Mouse (Mus musculus) 416B (cell line): ENCODE data around the gene Fmo2.

Experiments used
- DNase-seq: peaks from one replicate; pipeline ENCODE4 v3.0.0; 2011; ENCODE audit warnings: low read depth

Fmo2 gene

GRCm38 (mm10) chr1:162891980-162892451 lies 6.5 kb downstream of the Fmo2 start:
- DNase-seq: peak; percentile 25

GRCm38 (mm10) chr1:162888646-162889045 lies 9.9 kb downstream of the Fmo2 start:
- no peak for DNase-seq

GRCm38 (mm10) chr1:162887644-162888043 lies 10.9 kb downstream of the Fmo2 start:
- no peak for DNase-seq

DNA sequence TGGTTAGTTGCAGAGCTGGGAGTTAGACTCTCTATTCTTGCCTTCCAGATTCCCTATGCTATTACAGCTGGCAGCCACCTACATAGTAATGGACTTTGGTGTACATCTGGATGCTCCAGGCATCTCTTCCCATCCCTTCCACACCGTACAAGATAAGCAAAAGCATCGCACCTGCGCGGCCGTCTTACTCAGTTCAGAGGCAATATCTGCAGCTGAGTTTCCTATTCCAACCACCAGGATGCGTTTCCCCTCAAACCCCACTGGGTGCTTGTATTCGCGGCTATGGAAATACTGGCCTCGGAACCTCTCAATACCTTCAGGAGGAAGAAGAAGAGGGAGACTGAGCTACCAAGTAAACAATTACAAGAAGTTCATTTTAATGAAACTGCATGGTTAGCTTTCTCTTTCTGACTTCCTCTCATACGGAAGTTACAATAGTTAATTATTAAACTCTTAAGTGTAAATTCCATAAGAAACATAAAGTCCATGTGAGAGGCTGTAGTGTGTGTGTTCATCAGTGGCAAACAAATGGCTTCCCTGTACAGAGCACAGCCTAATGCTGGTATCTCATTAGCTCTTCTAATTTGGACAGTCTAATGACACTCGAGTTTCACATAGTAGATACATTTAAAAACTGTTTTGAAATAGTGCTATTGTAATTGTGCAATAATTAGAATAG lies 12.2 kb downstream of the Fmo2 start:
- no peak for DNase-seq

- no peak for DNase-seq
Measured at GRCm38 (mm10) chr1:162882681-162883080, 15.8 kb downstream of the Fmo2 start.

GRCm38 (mm10) chr1:162879595-162880369 lies 18.7 kb downstream of the Fmo2 start:
- DNase-seq: peak; percentile 50

- DNase-seq: no peak
Measured at GRCm38 (mm10) chr1:162875091-162875490, 23.4 kb downstream of the Fmo2 start.

GRCm38 (mm10) chr1:162871701-162872311 lies 26.7 kb downstream of the Fmo2 start:
- no peak for DNase-seq

GRCm38 (mm10) chr1:162870978-162871377 lies 27.5 kb downstream of the Fmo2 start:
- DNase-seq: no peak

- no peak for DNase-seq
Measured at GRCm38 (mm10) chr1:162867396-162867795, 31.1 kb downstream of the Fmo2 start.

- DNase-seq: no peak
Measured at GRCm38 (mm10) chr1:162866280-162866681, 32.2 kb downstream of the Fmo2 start, which contains the start of gene Fmo1. TSS of gene Fmo1 (minus strand) at chr1:162866610.

GRCm38 (mm10) chr1:162865493-162865830 lies 33.1 kb downstream of the Fmo2 start:
- DNase-seq: no peak

GRCm38 (mm10) chr1:162864816-162865492 lies 33.6 kb downstream of the Fmo2 start:
- no peak for DNase-seq

- no peak for DNase-seq
Measured at GRCm38 (mm10) chr1:162864279-162864678, 34.2 kb downstream of the Fmo2 start.

GRCm38 (mm10) chr1:162863579-162863978 lies 34.9 kb downstream of the Fmo2 start:
- DNase-seq: no peak

DNA sequence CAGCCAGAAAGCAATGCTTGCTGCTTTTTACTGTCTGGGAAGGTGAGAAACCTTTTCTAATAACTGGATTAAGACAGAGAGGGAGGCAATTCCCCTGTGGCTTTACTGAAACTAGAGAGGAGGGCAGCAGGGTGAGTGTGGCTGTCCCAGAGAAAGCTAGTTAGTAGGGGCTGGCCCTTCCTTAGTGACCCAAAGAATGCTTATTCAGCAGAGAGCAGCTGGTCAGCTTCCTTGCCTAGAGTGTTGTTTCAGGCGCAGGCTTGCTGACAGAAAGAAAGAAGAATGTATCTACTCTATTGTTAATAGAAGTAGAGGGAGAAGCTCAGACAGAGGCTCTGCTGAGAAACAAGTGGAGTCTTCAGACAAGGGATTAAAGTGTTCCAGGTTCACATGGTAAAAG lies 36.2 kb downstream of the Fmo2 start:
- no peak for DNase-seq

GRCm38 (mm10) chr1:162859996-162860605 lies 38.4 kb downstream of the Fmo2 start:
- DNase-seq: no peak

GRCm38 (mm10) chr1:162859545-162859976 lies 39.0 kb downstream of the Fmo2 start:
- DNase-seq: no peak

- DNase-seq: no peak
Measured at GRCm38 (mm10) chr1:162858748-162859130, 39.8 kb downstream of the Fmo2 start.

DNA sequence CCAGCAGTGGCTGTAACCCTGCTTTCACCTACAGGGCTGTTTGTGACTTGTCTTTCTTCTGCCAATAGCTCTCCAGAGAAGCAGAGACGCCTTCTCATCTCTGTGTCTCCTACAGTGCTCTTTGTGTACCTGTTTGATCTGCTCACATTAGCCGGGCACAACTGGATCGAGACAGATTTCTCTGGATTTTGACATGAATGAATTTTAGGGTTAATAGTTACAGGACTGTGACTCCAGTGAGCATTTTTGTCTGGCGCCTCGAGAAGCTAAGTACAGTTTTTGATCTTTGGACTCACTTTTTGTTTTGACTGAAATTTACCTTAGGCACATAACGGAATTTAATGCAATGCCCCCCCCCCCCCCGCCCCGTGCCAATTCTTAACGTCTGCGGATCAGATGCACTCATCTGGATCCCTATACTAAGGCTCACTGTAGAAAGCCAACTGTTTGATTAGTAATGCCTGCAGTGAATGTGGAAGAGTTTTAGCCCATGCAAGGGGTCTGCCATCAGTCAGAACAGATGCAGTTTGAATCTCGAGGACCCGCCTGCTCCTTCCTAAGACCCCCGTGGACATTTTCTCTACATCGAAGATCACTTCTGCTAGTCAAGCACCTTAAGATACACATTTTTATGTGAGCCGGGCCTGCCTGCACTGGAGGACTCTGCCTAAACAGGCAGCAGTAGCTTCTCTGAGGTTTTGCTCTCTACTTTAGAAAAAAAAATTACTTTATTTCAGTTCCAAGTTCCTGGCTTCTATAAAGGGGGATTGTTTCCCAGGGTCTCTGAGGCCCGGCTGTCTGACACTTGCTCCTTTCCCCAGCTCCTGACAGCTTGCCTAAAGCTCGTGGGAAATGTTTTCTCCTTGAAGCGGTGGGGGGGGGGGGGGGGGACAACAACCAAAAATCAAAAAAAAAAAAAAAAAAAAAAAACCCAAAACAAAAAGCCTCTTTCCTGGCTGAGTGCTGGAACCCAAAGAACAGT lies 40.5 kb downstream of the Fmo2 start:
- no peak for DNase-seq
